Mouse (Mus musculus): ENCODE measurements at regions not wholly inside any gene's neighbourhood (a gene's known extent, or its start where the extent isn't known, plus 50 kb on each side); places are given as distances from the start of the nearest gene placed in this dataset.
A peak's percentile ranks its signal among the peaks of the same experiment; 100 is the strongest.
"Not testable (repeated sequence)": the region's sequence is repeated elsewhere in the genome, so short reads cannot be mapped to it uniquely, and the experiment has no call there.

DNA sequence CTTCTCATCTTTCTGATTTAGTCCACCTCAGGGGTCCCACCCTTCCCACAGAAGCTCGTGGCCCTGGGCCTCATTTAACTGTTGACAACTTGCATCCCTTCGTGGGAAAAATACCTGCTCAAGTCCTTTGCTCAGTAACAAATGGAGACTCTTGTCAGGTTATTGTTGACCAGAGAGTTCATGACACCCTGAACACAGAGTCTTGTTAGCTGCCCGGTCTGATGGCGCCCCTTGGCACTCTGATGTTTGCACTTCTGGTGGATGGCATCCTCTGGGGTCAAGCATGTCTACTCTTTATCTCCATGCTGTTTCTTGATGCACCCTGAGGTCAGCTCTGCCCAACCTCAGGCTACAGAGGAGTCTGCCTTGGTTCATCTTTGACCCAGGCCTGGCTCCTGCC lies 157.6 kb upstream of the Trpc7 start:
- Histone ChIP-seq H3K4me3 (no peak overlapping the region), H3K27ac (no peak overlapping the region)
- no peak for TF ChIP-seq CTCF (IDR thresholded peaks at IDR 0.05)
- intact Hi-C loops (cut with DNase I), result no loop called here
- DNase-seq, result no peak

DNA sequence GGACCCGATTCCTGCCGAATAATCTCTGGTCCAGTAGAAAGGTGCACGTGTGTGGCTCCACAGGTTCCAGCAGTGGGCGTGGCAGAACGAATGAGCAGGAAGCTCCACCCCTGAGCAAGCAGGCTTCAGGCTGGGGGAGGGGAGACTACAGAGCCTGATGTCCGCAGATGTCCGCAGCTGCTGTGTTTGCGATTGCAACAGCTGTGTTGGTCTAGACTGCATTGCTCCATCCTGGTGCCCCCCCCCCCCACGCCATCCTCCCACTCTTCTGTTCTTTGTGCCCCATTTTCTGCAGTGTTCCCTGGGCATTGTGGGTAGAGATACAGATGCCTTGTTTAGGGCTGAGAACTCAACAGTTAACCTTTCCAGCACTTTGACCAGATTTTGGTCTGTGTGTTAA lies 150.3 kb upstream of the Trpc7 start:
- H3K27ac ChIP-seq; H3K4me3 ChIP-seq; DNase-seq; intact Hi-C loops (cut with DNase I): not testable (repeated sequence)

DNA sequence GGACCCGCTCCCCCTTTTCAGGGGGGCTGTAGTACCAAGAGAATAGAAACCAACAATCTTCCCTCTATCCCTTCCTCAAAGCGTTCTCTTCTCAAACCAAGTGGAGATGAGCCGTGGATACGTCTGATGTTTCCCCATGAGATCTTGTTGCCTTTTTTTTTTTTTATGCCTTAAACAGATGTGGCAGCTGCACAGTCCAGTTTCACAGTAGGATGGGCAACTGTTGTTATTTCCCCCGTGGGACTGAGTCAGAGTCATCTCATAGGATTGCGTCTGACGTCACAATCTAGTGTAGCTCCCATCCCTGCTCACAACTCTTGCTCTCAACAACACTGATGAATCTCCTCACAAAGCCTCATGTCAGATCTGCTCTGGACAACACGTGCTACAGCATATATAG lies 148.7 kb upstream of the Trpc7 start:
- no peak for DNase-seq
- H3K4me3 ChIP-seq, result no peak overlapping the region
- TF ChIP-seq CTCF (IDR thresholded peaks at IDR 0.05), result no peak
- intact Hi-C loops (cut with DNase I), result no loop called here
- H3K27ac ChIP-seq, result no peak overlapping the region

DNA sequence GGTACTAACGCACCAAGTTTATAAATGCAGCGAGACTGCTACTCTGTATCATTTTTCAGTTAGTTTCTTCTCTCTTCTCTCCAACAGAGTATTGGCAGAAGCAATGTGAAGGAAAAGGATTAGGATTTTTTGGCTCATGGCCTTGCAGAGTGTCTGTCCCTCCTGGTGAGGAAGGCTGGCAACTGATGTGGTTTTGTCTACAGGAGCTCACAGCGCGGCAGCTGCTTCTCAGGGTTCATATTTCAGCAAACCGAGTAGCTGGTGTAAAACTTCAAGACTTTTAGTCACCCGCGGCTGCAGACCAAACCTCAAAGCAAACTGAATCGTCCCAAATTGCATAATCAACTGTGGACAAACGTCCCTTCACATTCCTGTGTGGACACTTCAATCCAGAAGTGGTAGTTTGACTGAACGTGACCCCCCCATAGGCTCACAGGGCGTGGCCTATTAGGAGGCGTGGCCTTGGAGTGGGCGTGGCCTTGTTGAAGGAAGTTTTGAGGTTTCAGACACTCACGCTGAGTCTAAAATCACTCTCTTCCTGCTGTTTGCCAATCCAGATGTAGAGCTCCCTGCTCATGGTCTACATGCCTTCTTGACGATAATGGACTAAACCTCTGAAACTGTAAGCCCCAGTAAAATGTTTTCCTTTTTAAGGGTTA lies 147.7 kb upstream of the Trpc7 start:
- Histone ChIP-seq H3K27ac (no peak overlapping the region), H3K4me3 (no peak overlapping the region)
- intact Hi-C loops (cut with DNase I), result no loop called here
- no peak for DNase-seq
- TF ChIP-seq CTCF (IDR thresholded peaks at IDR 0.05), result no peak

DNA sequence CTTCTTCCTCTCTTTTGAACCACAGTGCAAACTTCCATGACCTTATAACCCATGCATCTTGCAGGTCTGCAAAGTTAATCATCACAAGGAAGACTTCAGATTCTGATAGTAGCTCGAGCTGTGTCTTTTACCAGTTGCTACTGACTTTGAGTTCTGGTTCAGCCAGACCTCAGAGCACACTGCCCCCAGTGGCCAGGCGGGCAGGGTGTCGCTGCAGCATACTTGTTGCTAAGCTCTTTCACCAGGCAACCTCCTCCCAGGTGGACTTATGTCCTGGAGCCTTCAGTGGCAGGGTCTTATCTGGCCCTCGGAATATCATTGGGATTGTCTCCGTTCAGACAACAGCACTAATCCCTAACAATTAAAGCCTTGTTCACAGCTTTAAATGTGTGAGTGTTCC lies 146.7 kb upstream of the Trpc7 start:
- no peak overlapping the region for H3K4me3 ChIP-seq
- intact Hi-C loops (cut with DNase I), result no loop called here
- no peak for DNase-seq
- TF ChIP-seq CTCF (IDR thresholded peaks at IDR 0.05), result peak; percentile 46
- no peak overlapping the region for H3K27ac ChIP-seq

DNA sequence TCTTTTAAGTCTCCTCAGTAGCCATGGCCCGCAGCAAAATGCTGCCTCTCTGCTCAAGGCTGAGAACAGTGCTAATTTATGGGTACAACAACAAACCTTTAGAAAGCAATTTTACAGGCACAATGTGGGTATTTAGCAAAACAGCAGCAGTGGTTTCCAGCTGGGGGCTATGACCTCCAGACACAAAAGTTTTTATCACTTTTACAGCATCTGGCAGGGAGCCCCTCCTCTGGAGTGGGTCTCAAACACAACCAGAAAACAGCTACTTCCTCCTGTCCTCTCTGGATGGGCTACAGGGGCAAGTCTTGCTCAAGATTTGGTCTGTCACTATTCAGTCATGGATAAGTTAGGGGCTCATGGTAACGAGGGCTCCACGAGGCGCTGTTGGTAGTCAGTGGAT lies 137.1 kb upstream of the Trpc7 start:
- Histone ChIP-seq H3K4me3 (no peak overlapping the region), H3K27ac (no peak overlapping the region)
- intact Hi-C loops (cut with DNase I), result no loop called here
- TF ChIP-seq CTCF (IDR thresholded peaks at IDR 0.05), result no peak
- DNase-seq, result no peak

DNA sequence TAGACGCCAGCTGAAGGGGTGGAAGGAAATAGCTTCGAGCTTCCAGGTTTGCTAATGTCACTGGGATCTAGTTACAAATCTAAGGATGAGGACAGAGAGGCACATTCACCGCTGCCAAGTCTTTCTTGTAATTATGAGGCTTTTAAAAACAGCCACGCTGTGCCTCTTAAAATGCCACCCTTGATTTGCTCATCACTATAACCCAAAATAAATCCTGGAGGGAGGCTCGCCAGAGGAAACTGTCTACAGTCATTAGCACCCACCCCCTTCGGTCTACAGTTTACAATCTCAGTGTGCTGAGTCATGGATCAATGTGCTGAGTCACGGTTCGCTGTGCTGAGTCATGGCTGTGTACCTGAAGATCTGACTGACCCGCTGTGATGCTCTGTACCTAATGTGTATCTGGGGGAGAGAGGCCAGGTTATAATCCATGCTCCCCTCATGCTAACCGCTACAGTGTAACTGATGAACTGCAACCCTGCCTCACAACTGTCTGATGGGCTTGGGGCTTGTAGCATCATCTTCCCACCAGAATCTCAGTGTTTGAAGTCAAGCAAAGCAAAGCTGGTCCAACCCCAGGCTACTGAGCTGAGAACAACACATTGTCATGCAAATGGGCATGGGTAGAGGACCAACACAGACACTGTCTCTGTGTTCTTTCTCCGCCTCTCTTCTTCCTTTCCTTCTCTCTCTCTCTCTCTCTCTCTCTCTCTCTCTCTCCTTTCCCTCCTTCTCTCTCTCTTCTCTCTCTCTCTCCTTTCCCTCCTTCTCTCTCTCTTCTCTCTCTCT lies 122.0 kb upstream of the Trpc7 start:
- H3K4me3 ChIP-seq, result no peak overlapping the region
- H3K27ac ChIP-seq, result no peak overlapping the region
- intact Hi-C loops (cut with DNase I), result no loop called here
- no peak for TF ChIP-seq CTCF (IDR thresholded peaks at IDR 0.05)
- DNase-seq, result peak; percentile 45

DNA sequence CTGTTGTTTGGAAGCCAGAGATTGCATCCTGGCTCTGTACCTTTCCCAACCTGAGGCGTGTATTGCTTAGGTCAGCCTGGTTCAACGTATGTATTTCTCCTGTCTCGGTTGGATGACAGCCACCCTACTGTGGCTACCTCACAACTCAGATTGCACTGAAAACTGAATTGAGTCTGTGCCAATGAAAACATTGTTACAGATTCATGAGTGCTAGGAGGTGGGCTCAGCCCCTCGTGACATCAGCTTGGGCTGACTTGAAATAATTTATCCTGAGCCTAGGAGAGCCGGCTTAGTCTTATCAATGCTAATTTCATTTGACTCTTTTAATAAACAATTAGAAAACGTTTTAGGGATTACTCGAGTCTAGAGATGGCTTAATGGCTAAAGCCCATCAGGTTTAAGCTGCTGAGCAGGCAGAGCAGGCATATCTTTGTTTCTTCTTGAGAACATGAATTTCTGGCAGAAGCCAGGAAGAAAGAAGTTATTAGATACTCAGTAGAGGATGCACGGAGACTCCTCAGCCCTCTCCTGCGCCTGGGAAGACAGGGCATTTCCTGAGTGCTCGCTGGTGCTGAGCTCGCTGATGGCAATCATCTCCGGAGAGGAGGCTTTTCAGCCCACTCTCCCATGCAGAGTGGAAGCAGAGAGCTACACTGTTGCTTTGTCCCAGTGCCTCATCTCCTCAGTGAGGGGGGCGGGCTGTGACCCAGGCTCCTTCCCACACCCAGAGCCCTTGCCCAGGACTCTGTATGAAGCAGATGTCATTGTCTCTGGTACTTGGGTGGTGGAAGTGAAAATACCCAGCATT lies 120.9 kb upstream of the Trpc7 start:
- intact Hi-C loops (cut with DNase I), result no loop called here
- TF ChIP-seq CTCF (IDR thresholded peaks at IDR 0.05), result no peak
- no peak for DNase-seq
- H3K4me3 ChIP-seq, result no peak overlapping the region
- no peak overlapping the region for H3K27ac ChIP-seq

DNA sequence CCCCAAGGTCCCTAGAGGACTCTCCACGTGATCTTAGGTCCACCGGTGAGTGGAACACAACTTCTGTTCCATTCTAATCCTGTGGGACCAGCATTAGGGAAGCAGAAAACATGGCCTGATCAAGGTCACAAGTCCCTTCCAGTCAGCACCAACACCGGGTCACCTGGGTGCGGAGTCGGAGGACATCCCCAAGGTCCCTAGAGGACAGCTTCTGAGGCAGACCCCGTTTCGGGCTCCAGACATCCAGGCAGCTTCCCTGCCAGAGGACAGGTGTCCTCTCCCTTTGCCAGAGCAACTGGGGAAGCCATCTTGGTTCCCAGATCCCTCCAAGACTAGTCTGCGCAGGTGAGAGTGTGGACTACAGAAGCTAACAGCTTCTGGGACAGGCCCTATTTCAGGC lies 111.4 kb upstream of the Trpc7 start:
- DNase-seq; H3K4me3 ChIP-seq; intact Hi-C loops (cut with DNase I); H3K27ac ChIP-seq: not testable (repeated sequence)

DNA sequence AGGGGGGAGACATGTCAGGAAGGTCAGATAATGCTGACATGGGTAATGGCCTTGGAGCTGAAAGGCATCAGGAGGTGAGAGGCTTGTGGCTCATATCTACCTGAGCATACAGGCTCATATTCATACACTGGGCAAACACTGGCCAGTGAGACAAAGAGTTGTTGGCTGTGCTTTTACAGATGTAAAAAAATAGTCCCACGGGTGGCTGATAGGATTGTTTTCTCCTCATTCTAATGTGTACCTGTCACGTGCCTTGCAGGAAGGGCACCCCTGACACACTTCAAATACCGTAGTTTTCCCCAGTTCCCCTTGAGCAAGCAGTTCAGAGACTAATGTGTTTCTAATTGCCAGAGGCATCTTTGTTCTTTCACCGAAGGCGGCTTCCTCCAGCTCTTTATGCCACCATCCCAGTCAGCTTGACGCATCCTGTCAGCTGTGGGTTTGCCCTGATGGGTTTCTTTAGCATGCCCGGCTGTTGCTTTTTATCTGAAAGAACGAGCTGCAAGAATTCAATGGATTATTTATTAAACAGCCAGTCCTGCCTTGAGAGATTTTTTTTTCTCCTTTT lies 107.9 kb upstream of the Trpc7 start:
- DNase-seq, result no peak
- intact Hi-C loops (cut with DNase I), result no loop called here
- Histone ChIP-seq H3K27ac (no peak overlapping the region), H3K4me3 (no peak overlapping the region)
- no peak for TF ChIP-seq CTCF (IDR thresholded peaks at IDR 0.05)

DNA sequence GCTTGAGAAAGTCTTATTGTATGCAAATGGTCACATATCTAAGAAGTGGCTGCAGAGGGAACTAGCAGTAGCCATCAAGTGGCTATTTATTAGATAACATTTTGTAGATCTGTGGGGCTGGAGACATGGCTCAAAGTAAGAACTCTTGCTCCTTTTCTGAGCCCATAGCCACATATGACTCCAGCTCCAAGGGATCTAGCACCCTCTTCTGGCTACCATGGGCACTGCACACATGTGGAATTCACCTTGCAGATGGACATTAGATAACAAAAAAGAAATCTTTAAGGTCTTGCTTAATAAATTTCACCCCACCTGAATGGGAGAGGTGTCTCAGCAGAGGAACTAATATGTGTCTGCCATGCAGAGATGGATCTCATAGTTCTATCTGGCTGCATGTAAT lies 96.2 kb upstream of the Trpc7 start:
- no peak for DNase-seq
- intact Hi-C loops (cut with DNase I), result no loop called here
- no peak for TF ChIP-seq CTCF (IDR thresholded peaks at IDR 0.05)
- Histone ChIP-seq H3K27ac (no peak overlapping the region), H3K4me3 (no peak overlapping the region)

DNA sequence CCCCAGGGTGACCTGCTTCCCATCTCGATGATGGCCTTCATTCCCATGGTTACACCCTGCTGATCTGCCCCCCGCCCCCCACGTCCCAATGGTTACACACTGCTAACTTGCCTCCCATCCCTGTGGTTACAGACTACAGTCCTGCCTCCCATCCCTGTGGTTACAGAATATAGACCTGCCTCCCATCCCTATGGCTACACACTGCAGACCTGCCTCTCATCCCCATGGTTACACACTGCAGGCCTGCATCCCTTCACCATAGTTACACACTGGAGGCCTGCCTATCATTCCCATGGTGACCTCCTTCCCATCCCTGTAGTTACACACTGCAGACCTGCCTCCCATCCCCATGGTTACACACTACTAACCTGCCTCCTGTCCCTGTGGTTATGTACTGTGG lies 78.3 kb upstream of the Trpc7 start:
- DNase-seq, result no peak
- no peak overlapping the region for H3K27ac ChIP-seq
- TF ChIP-seq CTCF (IDR thresholded peaks at IDR 0.05), result no peak
- no peak overlapping the region for H3K4me3 ChIP-seq
- intact Hi-C loops (cut with DNase I), result no loop called here

DNA sequence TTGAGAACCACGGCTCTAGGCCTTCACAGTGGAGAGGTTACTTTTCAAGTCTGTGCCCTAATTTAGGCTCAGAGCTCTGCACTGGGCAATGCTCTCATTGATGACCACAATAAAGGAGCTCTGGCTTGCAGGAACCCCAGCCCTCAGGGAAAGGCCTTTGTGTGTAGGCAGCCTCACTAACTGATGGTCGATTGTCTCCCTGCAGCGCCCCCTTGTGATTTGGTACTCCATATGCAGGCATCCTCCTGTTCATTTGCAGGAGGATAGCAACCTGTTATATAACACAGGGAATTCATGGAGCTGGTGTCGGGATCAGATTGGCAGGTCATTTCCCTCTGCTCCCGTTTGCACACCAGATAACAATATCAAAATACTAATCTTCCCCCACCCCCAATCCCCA lies 59.6 kb upstream of the Trpc7 start:
- intact Hi-C loops (cut with DNase I), result no loop called here
- DNase-seq, result no peak
- H3K4me3 ChIP-seq, result no peak overlapping the region
- no peak for TF ChIP-seq CTCF (IDR thresholded peaks at IDR 0.05)
- no peak overlapping the region for H3K27ac ChIP-seq
